Mouse (Mus musculus) embryonic facial prominence, embryonic 11.5 days (tissue): ENCODE measurements around the gene Abcg5. TPM values are rescaled to one million over a fixed set of nuclear protein-coding genes. Genes with fewer than 3 reads are reported as not detected.

Source experiments
- ATAC-seq: fragments of 200-750 bp; cut with Nextera tagmentation; replicated peaks from 2 replicates; pipeline ENCODE4 v1.8.0; 2017; ENCODE audit warnings: low read depth; ENCODE audit not compliant: insufficient number of reproducible peaks, low FRiP score, low TSS enrichment
- DNase-seq: peaks from one replicate; pipeline ENCODE4 v3.0.0-alpha.2; 2015; ENCODE audit warnings: low spot score
- H3K27ac ChIP-seq: fragments of 300-500 bp; sonication (generic); replicated peaks from 2 replicates; pipeline ENCODE4 v1.5.1; 2014; ENCODE audit warnings: mild to moderate bottlenecking, low read depth, low read length, control low read depth
- H3K27me3 ChIP-seq: fragments of 300-500 bp; sonication (generic); 2 replicates; pipeline ENCODE4 v1.6.1; 2014; ENCODE audit warnings: mild to moderate bottlenecking, low read length, moderate library complexity, mixed read lengths; ENCODE audit not compliant: control insufficient read depth, insufficient read depth
- H3K36me3 ChIP-seq: fragments of 300-500 bp; sonication (generic); replicated peaks from 2 replicates; pipeline ENCODE4 v1.6.1; 2014; ENCODE audit warnings: low read depth, mild to moderate bottlenecking, low read length, moderate library complexity, mixed read lengths; ENCODE audit not compliant: control insufficient read depth, insufficient read depth
- H3K4me1 ChIP-seq: fragments of 300-500 bp; sonication (generic); 2 replicates; pipeline ENCODE4 v1.6.1; 2014; ENCODE audit warnings: low read length, mixed read lengths; ENCODE audit not compliant: control insufficient read depth, insufficient read depth
- H3K4me2 ChIP-seq: fragments of 300-500 bp; sonication (generic); 2 replicates; pipeline ENCODE4 v1.6.1; 2014; ENCODE audit warnings: low read depth, mild to moderate bottlenecking, control low read depth, low read length, moderate library complexity
- H3K4me3 ChIP-seq: fragments of 300-500 bp; sonication (generic); 2 replicates; pipeline ENCODE4 v1.5.1; 2014; ENCODE audit warnings: low read depth, low read length, control low read depth
- H3K9ac ChIP-seq: fragments of 300-500 bp; sonication (generic); replicated peaks from 2 replicates; pipeline ENCODE4 v1.6.1; 2014; ENCODE audit warnings: mild to moderate bottlenecking, control low read depth, low read length
- H3K9me3 ChIP-seq: fragments of 300-500 bp; sonication (generic); replicated peaks from 2 replicates; pipeline ENCODE4 v1.6.1; 2016; ENCODE audit warnings: mild to moderate bottlenecking, low read length, inconsistent platforms, mixed read lengths; ENCODE audit not compliant: control insufficient read depth
- WGBS: fragments of 180-500 bp; shearing (Covaris S2); extraction: QIAGEN DNeasy Blood & Tissue Kit; methylation state at CpG from one replicate; pipeline ENCODE4 v1.1.7; 2014; 5-methylcytosine and 5-hydroxymethylcytosine counted together
- polyA plus RNA-seq: library from polyadenylated mRNA; unstranded; fragments of >200 nt; fragmentation: Nextera tagmentation; extraction: Ambion mirVana; gene quantifications from 2 replicates; pipeline ENCODE4 v1.2.1, GENCODE M21; 2014

The Abcg5 gene
- polyA plus RNA-seq, result 2.5 and 2.6 TPM in 2 replicates

DNA sequence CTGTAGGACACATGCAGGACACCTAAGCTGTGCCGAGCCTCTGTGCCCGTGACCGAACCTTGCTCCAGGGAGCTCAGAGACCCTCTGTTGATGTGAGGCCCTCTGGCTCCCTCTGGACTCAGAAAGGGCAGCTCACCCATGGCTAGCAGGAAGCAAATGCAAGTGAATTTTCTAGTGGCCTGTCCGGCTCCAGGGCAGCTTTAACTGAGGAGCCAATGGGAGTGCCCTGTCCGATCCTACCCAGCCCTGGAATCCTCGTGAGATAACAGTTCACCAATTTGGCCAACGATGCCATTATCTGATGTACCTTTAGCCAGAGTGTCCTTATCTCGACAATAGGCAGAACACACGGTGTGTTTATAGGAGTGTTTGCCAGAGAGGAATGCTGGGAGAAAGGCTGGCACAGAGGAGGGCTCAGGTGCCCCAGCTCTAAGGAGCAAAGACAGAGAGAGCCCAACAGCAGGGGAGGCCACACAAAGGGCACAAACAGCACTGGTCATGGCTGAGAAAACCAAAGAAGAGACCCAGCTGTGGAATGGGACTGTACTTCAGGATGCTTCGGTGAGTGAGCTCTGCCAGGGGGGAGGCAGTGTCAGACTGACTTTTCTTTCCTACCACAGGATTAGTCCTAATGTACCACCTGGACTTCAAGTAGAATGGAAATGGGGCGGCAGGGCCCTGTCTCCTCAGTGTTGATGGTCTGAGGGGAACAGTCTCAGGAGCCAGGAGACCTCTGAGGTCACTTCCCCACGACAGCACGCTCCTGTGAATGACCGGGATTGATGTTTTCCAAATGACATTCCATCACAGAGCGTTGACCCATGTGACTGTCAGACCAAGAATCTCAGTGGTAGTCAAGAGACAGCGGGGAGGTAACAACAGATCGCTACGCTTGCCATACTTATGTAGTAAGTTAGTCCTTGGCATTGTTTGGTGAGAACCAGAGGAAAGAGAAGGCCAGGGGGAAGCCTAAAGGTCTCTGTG lies at the start of gene Abcg5:
TSS of gene Abcg5 (minus strand) at position 278 of the 984 bp plus-strand sequence.
- Histone ChIP-seq H3K9ac (no peak within 1 kb of the TSS), H3K4me2 (no peak within 1 kb of the TSS), H3K4me1 (no peaks in the 10 kb centered on the region), H3K9me3 (no peaks in the 10 kb centered on the region), H3K36me3 (no peaks in the 10 kb centered on the region), H3K27ac (no peak within 1 kb of the TSS), H3K27me3 (no peaks in the 10 kb centered on the region), H3K4me3 (no peak within 1 kb of the TSS)
- 71% methylated on average over 18 of the region's 18 CpGs for WGBS
- no peak for ATAC-seq
- no peak for DNase-seq

DNA sequence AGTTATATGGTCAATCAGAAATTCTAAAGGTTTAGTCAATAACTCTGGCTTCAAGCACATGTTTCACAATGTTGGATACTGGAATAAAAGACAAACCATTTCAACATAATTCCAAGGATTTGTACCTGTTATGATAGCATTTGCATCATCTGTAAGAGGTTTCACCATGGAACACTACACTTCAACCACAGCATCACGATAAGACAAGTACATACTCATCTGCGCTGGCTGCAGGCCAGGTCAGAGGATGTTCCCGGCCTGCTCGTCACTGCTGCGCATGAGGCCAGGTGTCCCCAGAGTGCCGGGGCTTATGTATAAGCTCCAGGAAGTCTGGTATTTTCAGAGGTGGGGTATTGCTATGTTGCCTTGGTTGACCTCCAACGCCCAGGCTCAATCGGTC lies 49.8 kb upstream of the Abcg5 start:
- Histone ChIP-seq H3K27ac (no peak overlapping the region), H3K4me2 (no peak overlapping the region), H3K36me3 (no peaks in the 10 kb centered on the region; the same call in 1 of the 2 replicates), H3K27me3 (no peaks in the 10 kb centered on the region), H3K4me1 (no peaks in the 10 kb centered on the region), H3K4me3 (no peak overlapping the region), H3K9ac (no peak overlapping the region), H3K9me3 (no peaks in the 10 kb centered on the region)
- 94% methylated on average over 8 of the region's 8 CpGs for WGBS
- ATAC-seq (no peak), DNase-seq (no peak)

DNA sequence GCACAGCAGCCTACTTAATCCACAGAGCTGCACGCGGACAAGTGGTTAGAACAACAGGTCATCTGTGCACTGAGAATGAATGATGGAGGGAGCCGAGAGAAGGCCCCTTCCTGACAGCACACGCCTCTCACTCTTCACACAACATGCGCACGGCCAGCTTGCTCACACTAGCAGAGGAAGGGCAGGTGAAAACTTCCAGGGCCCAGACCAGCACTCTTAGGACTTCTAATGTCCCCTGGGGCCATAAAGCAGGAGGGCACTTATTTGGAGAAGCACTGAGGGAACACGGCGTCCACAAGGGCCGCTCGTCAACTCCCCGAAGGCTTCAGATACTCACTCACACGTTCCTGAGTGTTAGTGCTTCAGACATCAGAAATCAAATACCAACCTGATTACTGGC lies 48.5 kb upstream of the Abcg5 start:
- H3K36me3 ChIP-seq, result no peaks in the 10 kb centered on the region; the same call in 1 of the 2 replicates
- 88% methylated on average over 12 of the region's 12 CpGs for WGBS
- H3K4me2 ChIP-seq, result no peak overlapping the region
- no peak overlapping the region for H3K4me3 ChIP-seq
- ATAC-seq (no peak), DNase-seq (no peak)
- H3K27me3 ChIP-seq, result no peaks in the 10 kb centered on the region
- no peak overlapping the region for H3K9ac ChIP-seq
- H3K4me1 ChIP-seq, result no peaks in the 10 kb centered on the region
- H3K9me3 ChIP-seq, result no peaks in the 10 kb centered on the region
- no peak overlapping the region for H3K27ac ChIP-seq

DNA sequence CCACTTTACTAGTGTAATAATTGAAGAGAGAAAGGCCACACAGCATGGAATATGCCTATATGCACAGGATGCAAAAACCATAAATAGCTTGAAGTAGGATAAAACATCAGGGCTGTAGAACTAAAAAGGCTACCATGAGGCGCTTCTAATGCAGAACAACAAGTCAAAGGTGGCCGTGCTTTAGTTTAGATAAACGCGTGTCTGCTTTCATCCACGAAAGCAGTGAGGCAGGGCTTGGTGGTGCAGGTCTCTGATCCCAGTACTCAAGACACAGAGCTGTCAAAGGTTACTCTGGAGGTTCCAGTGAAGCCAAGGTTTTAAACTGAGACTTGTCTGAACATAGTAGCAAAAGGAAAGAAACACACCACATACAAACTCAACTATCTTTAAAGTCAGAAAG lies 46.3 kb upstream of the Abcg5 start:
- H3K36me3 ChIP-seq, result no peaks in the 10 kb centered on the region; the same call in 1 of the 2 replicates
- DNase-seq, result no peak
- 95% methylated on average over 5 of the region's 5 CpGs for WGBS

DNA sequence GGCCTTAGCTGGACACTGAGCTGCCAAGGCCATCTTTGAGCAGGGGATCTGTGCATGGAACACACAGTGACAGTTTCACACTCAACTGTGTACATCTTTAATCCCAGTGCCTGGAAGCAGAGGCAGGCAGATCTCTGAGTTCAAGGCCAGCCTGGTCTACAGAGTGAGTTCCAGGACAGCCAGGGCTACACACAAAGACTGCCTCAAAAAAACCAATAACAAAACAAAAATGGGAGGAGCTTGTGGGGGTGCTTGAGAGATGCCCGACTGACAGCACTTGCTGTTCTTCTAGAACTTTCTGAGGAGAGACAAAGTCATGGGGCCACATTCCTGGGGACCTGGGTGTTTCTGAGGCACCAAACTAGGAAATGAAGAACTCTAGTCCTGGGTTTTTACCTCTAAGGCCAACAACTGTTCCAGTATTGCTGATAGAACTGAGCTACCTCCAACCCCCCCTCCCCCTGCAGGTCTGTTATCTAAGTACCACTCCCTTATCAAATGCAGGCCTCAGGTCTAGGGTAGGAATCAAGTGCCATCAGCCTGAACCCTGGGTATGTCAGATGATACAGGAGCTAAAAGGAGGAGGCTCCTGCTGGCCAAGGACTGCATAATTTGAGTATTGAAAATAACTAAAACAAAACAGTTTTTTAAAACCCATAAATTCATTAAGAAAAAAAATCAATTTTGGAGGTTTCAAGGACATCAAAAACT lies 45.5 kb upstream of the Abcg5 start:
- Histone ChIP-seq H3K4me1 (no peaks in the 10 kb centered on the region), H3K9ac (no peak overlapping the region), H3K27me3 (no peaks in the 10 kb centered on the region), H3K36me3 (no peaks in the 10 kb centered on the region; the same call in 1 of the 2 replicates), H3K9me3 (no peaks in the 10 kb centered on the region), H3K4me2 (no peak overlapping the region), H3K27ac (no peak overlapping the region), H3K4me3 (no peak overlapping the region)
- 72% methylated on average over 1 of the region's 1 CpGs for WGBS
- ATAC-seq (no peak), DNase-seq (no peak)

More for the DNA sequence above, 46.3 kb upstream of the Abcg5 start:
- H3K4me2 ChIP-seq, result no peak overlapping the region
- no peak overlapping the region for H3K9ac ChIP-seq
- H3K4me1 ChIP-seq, result no peaks in the 10 kb centered on the region
- no peak overlapping the region for H3K4me3 ChIP-seq
- no peaks in the 10 kb centered on the region for H3K27me3 ChIP-seq
- no peak overlapping the region for H3K27ac ChIP-seq
- no peaks in the 10 kb centered on the region for H3K9me3 ChIP-seq
- no peak for ATAC-seq

DNA sequence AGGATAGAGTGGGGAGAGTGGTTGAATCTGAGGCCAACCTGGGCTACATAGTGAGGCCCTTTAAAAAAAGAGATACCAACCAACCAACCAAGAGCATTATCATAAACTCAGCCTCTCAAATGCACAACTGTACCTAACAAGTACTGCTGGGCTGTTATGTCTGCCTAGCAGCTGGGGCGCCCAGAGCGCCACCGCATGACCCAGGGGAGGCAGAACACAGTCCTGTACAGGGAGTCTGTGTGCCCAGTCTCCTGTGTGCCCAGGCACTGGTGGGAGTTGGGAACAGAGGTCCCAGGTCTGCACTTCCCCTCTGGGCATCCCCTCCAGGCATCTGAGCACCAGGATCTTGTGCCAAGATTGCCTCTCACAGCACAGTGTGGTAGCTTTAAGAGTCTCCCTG lies 42.4 kb upstream of the Abcg5 start:
- H3K27ac ChIP-seq, result no peak overlapping the region
- no peak for ATAC-seq
- H3K4me1 ChIP-seq, result no peaks in the 10 kb centered on the region
- H3K4me3 ChIP-seq, result no peak overlapping the region
- H3K36me3 ChIP-seq, result no peaks in the 10 kb centered on the region; the same call in 1 of the 2 replicates
- no peaks in the 10 kb centered on the region for H3K27me3 ChIP-seq
- H3K9me3 ChIP-seq, result no peaks in the 10 kb centered on the region
- 90% methylated on average over 3 of the region's 3 CpGs for WGBS
- H3K4me2 ChIP-seq, result no peak overlapping the region
- DNase-seq, result no peak
- H3K9ac ChIP-seq, result no peak overlapping the region

DNA sequence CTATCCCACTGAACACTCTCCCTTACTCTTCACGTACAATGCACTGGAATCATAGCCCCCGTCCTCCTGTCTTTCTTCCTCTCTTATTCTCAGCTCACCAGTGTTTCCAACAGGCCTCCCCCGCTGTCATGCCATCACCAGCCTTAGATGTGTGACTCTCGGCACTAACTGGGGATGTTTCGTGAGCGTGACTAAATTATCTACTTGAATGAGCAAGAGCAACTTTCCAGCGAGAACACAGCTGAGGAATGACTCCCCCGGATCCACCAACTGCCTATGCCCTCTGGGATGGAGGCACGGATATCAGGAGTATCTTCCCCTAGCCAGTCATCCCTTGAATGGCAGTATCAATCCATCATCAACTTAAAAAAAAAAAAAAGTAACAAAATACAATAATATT lies 41.2 kb upstream of the Abcg5 start:
- Histone ChIP-seq H3K4me2 (no peak overlapping the region), H3K4me3 (no peak overlapping the region), H3K4me1 (no peaks in the 10 kb centered on the region), H3K9ac (no peak overlapping the region), H3K27ac (no peak overlapping the region), H3K9me3 (no peaks in the 10 kb centered on the region), H3K36me3 (no peaks in the 10 kb centered on the region; the same call in 1 of the 2 replicates), H3K27me3 (no peaks in the 10 kb centered on the region)
- 83% methylated on average over 9 of the region's 9 CpGs for WGBS
- ATAC-seq, result no peak
- no peak for DNase-seq

DNA sequence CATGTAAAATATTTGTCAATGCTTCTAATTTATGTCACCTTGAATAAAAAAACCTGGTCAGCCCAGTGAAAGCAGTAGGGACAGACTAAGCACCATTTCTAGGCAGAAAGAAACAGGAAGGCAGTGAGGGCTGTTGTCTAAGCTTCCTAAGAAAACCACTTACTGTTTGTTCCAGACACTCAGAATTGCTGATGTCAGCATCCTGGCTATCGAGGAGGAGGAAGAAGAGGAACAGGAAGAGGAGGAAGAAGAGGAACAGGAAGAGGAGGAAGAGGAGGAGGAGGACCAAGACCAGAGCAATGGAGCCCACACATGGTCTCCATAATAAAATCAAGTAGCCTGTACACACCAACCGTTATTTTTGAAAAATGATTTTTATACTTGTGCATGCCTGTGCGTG lies 36.3 kb upstream of the Abcg5 start:
- no peaks in the 10 kb centered on the region for H3K27me3 ChIP-seq
- H3K9me3 ChIP-seq, result no peaks in the 10 kb centered on the region
- no peak overlapping the region for H3K4me2 ChIP-seq
- no peak for ATAC-seq
- H3K4me3 ChIP-seq, result no peak overlapping the region
- no peak overlapping the region for H3K9ac ChIP-seq
- no peaks in the 10 kb centered on the region for H3K36me3 ChIP-seq
- no peak overlapping the region for H3K27ac ChIP-seq
- 81% methylated on average over 3 of the region's 3 CpGs for WGBS
- no peak for DNase-seq
- H3K4me1 ChIP-seq, result no peaks in the 10 kb centered on the region
